Mouse (Mus musculus) kidney, postnatal 0 days (tissue): ENCODE results near the gene Baz2b. TPM values are rescaled to one million over a fixed set of nuclear protein-coding genes. Genes with fewer than 3 reads are reported as not detected.
A peak's percentile ranks its signal among the peaks of the same experiment; 100 is the strongest.

Source experiments
- ATAC-seq: fragments of 200-750 bp; cut with Nextera tagmentation; replicated peaks from 2 replicates; pipeline ENCODE4 v1.8.0; 2017; ENCODE audit warnings: low read depth, moderate number of reproducible peaks, moderate TSS enrichment, moderate library complexity; ENCODE audit not compliant: low FRiP score
- DNase-seq: peaks from one replicate; pipeline ENCODE4 v3.0.0-alpha.2; 2016; ENCODE audit warnings: low spot score
- H3K27ac ChIP-seq: fragments of 300-500 bp; sonication (generic); 2 replicates; pipeline ENCODE4 v1.5.1; 2014; ENCODE audit warnings: mild to moderate bottlenecking
- H3K27me3 ChIP-seq: fragments of 300-500 bp; sonication (generic); 2 replicates; pipeline ENCODE4 v1.6.1; 2014; ENCODE audit warnings: low read length, mixed read lengths; ENCODE audit not compliant: insufficient read depth
- H3K36me3 ChIP-seq: fragments of 300-500 bp; sonication (generic); 2 replicates; pipeline ENCODE4 v1.6.1; 2014; ENCODE audit warnings: low read length, mixed read lengths; ENCODE audit not compliant: insufficient read depth
- H3K4me1 ChIP-seq: fragments of 300-500 bp; sonication (generic); replicated peaks from 2 replicates; pipeline ENCODE4 v1.6.1; 2014; ENCODE audit warnings: antibody characterized with exemption, low read length, mixed read lengths; ENCODE audit not compliant: insufficient read depth
- H3K4me2 ChIP-seq: fragments of 300-500 bp; sonication (generic); 2 replicates; pipeline ENCODE4 v1.6.1; 2014; ENCODE audit warnings: mild to moderate bottlenecking, low read length, moderate library complexity, mixed read lengths
- H3K4me3 ChIP-seq: fragments of 300-500 bp; sonication (generic); replicated peaks from 2 replicates; pipeline ENCODE4 v1.5.1; 2014; ENCODE audit warnings: low read depth, low read length
- H3K9ac ChIP-seq: fragments of 300-500 bp; sonication (generic); 2 replicates; pipeline ENCODE4 v1.6.1; 2014; ENCODE audit warnings: low read depth, low read length
- H3K9me3 ChIP-seq: fragments of 300-500 bp; sonication (generic); replicated peaks from 2 replicates; pipeline ENCODE4 v1.6.1; 2016; ENCODE audit warnings: low read length, inconsistent platforms, mixed read lengths
- CTCF ChIP-seq: IDR thresholded peaks from 2 replicates; pipeline ENCODE4 v1.5.1; 2016; ENCODE audit warnings: antibody characterized with exemption, low read depth, mild to moderate bottlenecking, moderate library complexity
- WGBS: fragments of 180-500 bp; shearing (Covaris S2); extraction: QIAGEN DNeasy Blood & Tissue Kit; methylation state at CpG from one replicate; pipeline ENCODE4 v1.1.7; 2014; 5-methylcytosine and 5-hydroxymethylcytosine counted together
- polyA plus RNA-seq: library from polyadenylated mRNA; unstranded; fragments of >200 nt; fragmentation: Nextera tagmentation; extraction: Ambion mirVana; gene quantifications from 2 replicates; pipeline ENCODE4 v1.2.1, GENCODE M21; 2015

The Baz2b gene
- polyA plus RNA-seq, 1 experiment from 2014 or later = 51.7 TPM

- H3K36me3 ChIP-seq = no peaks in the 10 kb centered on the region
- H3K4me1 ChIP-seq = no peaks in the 10 kb centered on the region
- no peak overlapping the region for H3K9ac ChIP-seq
- H3K27me3 ChIP-seq = no peaks in the 10 kb centered on the region
- H3K4me3 ChIP-seq = no peak overlapping the region
- ATAC-seq (peak; percentile 84), DNase-seq (no peak)
- TF ChIP-seq CTCF = 0 out of 2 replicates have a peak, but pooled peaks have one; percentile 5
- no peak overlapping the region for H3K27ac ChIP-seq
- H3K9me3 ChIP-seq = no peaks in the 10 kb centered on the region
- no peak overlapping the region for H3K4me2 ChIP-seq
- WGBS = 52% methylated on average over 7 of the region's 7 CpGs
These were observed 37.7 kb downstream of the Baz2b start for GRCm38 (mm10) chr2:60171786-60172530.

- TF ChIP-seq CTCF = no peak
- Histone ChIP-seq H3K27me3 (no peaks in the 10 kb centered on the region), H3K4me2 (no peak overlapping the region), H3K9me3 (no peaks in the 10 kb centered on the region), H3K9ac (no peak overlapping the region), H3K4me1 (no peaks in the 10 kb centered on the region), H3K4me3 (no peak overlapping the region), H3K36me3 (no peaks in the 10 kb centered on the region), H3K27ac (no peak overlapping the region)
- DNase-seq (no peak), ATAC-seq (no peak)
- WGBS = 56% methylated on average over 4 of the region's 4 CpGs
These were observed 42.8 kb downstream of the Baz2b start for GRCm38 (mm10) chr2:60166878-60167277.

GRCm38 (mm10) chr2:60165679-60166078, 44.0 kb downstream of the Baz2b start:
- Histone ChIP-seq H3K27ac (no peak overlapping the region), H3K9me3 (no peaks in the 10 kb centered on the region), H3K4me3 (no peak overlapping the region), H3K27me3 (no peaks in the 10 kb centered on the region), H3K4me2 (no peak overlapping the region), H3K4me1 (no peaks in the 10 kb centered on the region), H3K9ac (no peak overlapping the region), H3K36me3 (no peaks in the 10 kb centered on the region)
- WGBS = 92% methylated on average over 11 of the region's 11 CpGs
- DNase-seq (no peak), ATAC-seq (no peak)
- no peak for TF ChIP-seq CTCF

GRCm38 (mm10) chr2:60163744-60164143, 45.9 kb downstream of the Baz2b start:
- Histone ChIP-seq H3K27ac (no peak overlapping the region), H3K9me3 (no peaks in the 10 kb centered on the region), H3K4me1 (no peaks in the 10 kb centered on the region), H3K9ac (no peak overlapping the region), H3K4me2 (no peak overlapping the region), H3K4me3 (no peak overlapping the region), H3K27me3 (no peaks in the 10 kb centered on the region), H3K36me3 (no peaks in the 10 kb centered on the region)
- ATAC-seq (no peak), DNase-seq (no peak)
- 74% methylated on average over 2 of the region's 2 CpGs for WGBS
- TF ChIP-seq CTCF = no peak

- Histone ChIP-seq H3K9ac (no peak overlapping the region), H3K27ac (no peak overlapping the region), H3K4me1 (no peaks in the 10 kb centered on the region), H3K36me3 (no peaks in the 10 kb centered on the region), H3K9me3 (no peaks in the 10 kb centered on the region), H3K4me3 (no peak overlapping the region), H3K27me3 (no peaks in the 10 kb centered on the region), H3K4me2 (no peak overlapping the region)
- WGBS = 85% methylated on average over 2 of the region's 2 CpGs
- no peak for ATAC-seq
- no peak for DNase-seq
- TF ChIP-seq CTCF = no peak
These were observed 57.2 kb downstream of the Baz2b start for GRCm38 (mm10) chr2:60152481-60152880.

GRCm38 (mm10) chr2:60148651-60149050, 61.0 kb downstream of the Baz2b start:
- WGBS = 79% methylated on average over 5 of the region's 5 CpGs
- TF ChIP-seq CTCF = no peak

More at GRCm38 (mm10) chr2:60148651-60149050, 61.0 kb downstream of the Baz2b start:
- H3K4me1 ChIP-seq = no peaks in the 10 kb centered on the region
- H3K4me3 ChIP-seq = no peak overlapping the region
- H3K36me3 ChIP-seq = no peaks in the 10 kb centered on the region
- no peak for ATAC-seq
- no peak for DNase-seq
- H3K9me3 ChIP-seq = no peaks in the 10 kb centered on the region
- H3K4me2 ChIP-seq = no peak overlapping the region
- no peaks in the 10 kb centered on the region for H3K27me3 ChIP-seq
- H3K27ac ChIP-seq = no peak overlapping the region
- H3K9ac ChIP-seq = no peak overlapping the region
